Mouse (Mus musculus) brain, embryonic 18.5 days (tissue): ENCODE results near the gene Dcaf11.

Experiments used
- DNase-seq: peaks from one replicate; pipeline ENCODE4 v3.0.0-alpha.2; 2012; ENCODE audit warnings: low read depth, low spot score

The Dcaf11 gene

GRCm38 (mm10) chr14:55555788-55556187 is 4.0 kb upstream of the Dcaf11 start:
- no peak for DNase-seq

DNA sequence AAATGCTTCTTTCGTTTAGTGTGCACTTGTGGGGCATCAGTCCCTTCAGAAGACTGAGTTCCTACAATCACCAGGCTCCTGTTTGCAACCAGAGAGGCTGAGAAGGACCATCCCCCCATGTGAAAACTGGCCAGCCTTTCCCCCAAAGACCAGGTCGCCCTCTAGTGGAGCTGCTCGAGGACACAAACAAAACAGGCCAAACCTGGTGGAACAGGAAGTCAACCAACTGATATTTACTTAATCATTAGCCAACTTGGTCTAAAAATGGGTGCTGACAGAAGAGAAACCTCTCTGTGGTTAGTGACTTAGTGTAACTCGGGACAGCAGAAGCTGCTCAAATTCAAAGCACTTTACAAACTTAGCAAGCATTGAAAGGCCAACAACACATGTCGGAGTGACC is 2.8 kb upstream of the Dcaf11 start:
- DNase-seq = no peak

DNA sequence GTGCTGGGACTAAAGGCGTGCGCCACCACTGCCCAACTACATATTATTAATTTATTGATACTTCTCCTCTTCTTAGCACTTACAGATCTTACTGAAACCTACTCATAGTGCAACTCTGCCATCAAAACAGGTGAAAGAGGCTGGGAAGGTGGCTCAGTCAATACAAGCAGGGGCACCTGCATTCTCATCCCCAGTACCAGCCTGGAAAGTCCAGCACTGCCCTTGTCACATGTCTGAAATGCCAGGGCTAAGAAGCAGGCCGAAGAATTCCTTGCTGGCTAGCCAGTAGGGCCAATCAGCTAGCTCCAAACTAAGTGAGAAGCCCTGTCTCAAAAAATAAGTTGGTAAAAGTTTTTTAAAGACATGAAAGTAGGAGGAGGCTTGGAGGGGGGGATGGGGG is 2.2 kb upstream of the Dcaf11 start:
- DNase-seq = no peak

DNA sequence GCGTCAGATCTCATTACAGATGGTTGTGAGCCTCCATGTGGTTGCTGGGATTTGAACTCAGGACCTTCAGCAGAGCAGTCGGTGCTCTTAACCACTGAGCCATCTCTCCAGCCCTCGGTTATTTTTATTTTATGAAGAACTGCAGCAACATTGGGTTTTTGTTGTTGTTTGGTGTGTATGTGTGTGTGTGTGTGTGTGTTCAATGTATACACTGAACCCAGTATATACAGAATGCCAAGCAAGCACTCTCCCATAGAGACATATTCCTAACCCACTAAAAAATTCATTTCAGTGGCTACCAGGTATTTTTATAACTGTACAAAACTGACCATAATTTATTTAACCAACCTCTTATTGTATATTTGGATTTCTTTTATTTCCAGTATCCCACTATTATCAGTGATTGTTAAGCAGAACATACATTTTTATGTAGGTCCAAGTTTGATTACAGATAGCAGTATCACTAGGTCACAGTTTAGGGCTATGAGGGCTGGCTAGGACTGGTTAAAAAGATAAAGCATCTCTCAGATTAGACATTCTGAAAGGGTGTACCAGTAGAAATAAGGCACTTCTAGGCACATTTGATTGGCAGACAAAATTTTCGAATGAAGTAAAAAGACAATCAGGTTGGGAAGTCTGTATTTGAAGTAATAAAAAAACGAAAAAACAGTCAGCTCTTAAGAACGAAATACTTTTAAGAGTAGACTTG is 912 bp upstream of the Dcaf11 start:
- DNase-seq = no peak

- DNase-seq = peak; percentile 99
Observed at GRCm38 (mm10) chr14:55560202-55561073, 632 bp downstream of the Dcaf11 start, which contains the start of gene A730061H03Rik. Gene A730061H03Rik, minus strand, starts transcription at chr14:55560406.

GRCm38 (mm10) chr14:55561860-55562259 is 2.1 kb downstream of the Dcaf11 start:
- no peak for DNase-seq

- no peak for DNase-seq
Observed at GRCm38 (mm10) chr14:55563249-55563648, 3.4 kb downstream of the Dcaf11 start.

DNA sequence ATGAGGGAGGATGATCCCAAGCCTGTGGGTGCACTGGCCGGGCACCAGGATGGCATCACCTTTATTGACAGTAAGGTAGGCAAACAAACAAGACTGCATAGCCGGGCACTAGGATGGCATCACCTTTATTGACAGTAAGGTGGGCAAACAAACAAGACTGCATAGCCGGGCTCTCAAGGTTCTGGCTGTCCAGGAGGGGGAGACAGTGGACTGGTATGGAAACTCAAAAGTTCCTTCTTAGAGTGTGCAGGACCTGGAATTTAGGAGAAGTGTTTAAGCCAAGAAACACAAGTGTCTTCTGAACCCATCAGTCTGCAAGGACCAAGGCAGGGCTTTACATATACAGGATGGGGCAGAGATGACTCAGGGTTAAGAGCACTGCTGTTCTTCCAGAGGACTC is 5.9 kb downstream of the Dcaf11 start:
- DNase-seq = no peak

- no peak for DNase-seq
Observed at GRCm38 (mm10) chr14:55567496-55567895, 7.7 kb downstream of the Dcaf11 start.

- DNase-seq = no peak
Observed at GRCm38 (mm10) chr14:55570588-55570987, 10.8 kb downstream of the Dcaf11 start.

DNA sequence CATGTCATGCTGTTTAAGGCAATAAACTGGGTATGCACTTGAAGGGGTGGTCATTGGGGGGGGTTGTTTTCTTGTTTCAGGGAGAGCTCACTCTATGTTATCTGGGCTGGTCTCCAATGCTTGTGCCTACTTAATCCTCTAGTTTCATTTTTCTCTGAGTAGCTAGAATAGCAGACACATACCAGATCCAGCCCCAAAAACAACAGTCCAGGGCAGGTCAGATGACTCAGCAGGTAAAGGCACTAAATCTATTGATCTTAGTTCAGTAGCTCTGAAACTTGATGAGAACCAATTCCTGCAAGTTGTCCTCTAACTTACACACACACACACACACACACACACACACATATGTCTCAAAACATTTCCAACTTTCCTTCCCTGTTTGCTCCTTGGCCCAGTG is 12.0 kb downstream of the Dcaf11 start:
- no peak for DNase-seq

DNA sequence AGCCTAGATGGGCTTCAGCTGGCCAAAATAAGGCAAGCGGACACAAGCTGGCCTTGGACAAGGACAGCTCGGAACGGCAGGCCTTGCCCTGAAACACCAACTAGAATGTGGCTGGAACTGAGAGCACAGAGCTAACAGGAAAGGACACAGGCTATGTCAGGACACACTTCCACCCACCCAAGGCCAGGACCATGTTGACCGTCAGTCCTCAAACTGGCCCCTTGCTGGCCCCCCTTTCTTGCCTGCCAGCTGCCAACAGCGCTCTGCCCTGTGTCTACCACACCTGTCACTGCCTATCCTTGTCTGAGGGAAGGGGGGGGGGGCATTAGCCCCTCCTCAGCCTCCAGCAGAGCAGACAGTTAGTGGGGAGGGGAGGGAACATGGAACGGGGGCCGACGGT is 15.5 kb downstream of the Dcaf11 start, which contains the start of gene Fitm1:
Gene Fitm1, plus strand, starts transcription at position 316 of the 400 bp plus-strand sequence.
- no peak for DNase-seq

- DNase-seq = no peak
Observed at GRCm38 (mm10) chr14:55575711-55576110, 15.9 kb downstream of the Dcaf11 start.

GRCm38 (mm10) chr14:55576376-55576775 is 16.6 kb downstream of the Dcaf11 start:
- no peak for DNase-seq

DNA sequence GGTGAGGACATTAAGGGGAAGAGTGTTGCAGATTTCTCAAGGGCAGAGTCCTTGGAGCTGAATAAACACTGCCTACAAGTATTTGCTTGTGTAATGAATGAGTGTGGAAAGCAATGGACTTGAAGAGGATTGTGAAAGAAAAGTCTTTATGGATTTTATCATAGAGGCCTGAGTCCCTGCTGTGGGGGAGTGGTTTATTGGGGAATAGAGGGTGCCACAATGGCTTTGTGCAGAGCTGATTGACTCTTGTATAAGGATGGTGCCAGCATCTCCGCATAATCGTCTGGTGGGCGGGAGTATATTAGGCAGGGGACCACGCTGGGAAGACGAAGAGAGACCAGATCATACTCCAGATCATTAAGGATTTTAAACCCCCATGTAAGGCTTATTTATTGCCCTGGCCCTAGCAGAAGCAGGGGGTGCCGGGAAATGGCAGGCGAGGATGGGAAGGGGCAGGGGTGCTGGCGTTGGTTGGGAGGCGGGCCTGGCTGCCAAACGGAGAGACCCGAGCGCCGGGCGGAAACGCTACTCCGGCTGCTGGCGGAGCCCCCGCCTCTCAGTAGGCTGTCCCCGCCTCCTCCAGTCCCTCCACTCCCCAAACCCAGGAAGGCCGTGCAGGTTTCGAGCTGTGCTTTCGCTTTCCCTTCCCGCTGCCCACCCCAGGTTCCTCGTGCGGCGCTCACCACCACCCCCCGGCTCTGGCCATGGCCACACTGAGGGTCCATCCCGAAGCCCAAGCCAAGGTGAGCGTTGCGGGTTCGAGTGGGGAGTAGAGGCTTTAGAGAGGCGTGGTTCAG is 18.3 kb downstream of the Dcaf11 start, which contains the start of gene Psme1:
Gene Psme1, plus strand, starts transcription at position 253 of the 797 bp plus-strand sequence.
- peak; percentile 65 for DNase-seq

DNA sequence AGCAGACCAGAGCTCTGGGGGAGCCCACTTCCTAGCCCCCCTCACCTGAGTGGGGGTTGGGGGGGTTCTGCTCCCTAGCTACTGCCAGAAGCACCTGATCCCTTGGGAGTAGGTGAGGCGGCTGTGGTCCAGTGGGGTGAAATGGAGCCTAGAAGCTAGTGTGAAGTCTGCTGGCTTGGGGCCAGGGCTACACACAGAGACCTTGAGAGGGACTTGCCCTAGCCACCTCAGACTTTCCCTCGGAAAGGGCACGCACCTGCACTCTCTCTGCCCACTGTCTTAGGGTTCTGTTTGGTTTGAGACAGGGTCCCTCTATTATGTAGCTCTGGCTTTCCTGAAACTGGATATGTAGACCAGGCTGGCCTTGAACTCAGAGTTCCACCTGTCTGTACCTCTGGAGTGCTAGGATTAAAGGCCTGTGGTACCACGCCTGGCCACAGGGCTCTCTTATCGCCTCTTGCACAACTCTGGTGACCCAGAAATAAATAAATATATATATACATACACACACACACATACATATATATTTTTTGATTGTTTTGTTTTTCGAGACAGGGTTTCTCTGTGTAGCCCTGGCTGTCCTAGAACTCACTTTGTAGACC is 19.0 kb downstream of the Dcaf11 start:
- no peak for DNase-seq

DNA sequence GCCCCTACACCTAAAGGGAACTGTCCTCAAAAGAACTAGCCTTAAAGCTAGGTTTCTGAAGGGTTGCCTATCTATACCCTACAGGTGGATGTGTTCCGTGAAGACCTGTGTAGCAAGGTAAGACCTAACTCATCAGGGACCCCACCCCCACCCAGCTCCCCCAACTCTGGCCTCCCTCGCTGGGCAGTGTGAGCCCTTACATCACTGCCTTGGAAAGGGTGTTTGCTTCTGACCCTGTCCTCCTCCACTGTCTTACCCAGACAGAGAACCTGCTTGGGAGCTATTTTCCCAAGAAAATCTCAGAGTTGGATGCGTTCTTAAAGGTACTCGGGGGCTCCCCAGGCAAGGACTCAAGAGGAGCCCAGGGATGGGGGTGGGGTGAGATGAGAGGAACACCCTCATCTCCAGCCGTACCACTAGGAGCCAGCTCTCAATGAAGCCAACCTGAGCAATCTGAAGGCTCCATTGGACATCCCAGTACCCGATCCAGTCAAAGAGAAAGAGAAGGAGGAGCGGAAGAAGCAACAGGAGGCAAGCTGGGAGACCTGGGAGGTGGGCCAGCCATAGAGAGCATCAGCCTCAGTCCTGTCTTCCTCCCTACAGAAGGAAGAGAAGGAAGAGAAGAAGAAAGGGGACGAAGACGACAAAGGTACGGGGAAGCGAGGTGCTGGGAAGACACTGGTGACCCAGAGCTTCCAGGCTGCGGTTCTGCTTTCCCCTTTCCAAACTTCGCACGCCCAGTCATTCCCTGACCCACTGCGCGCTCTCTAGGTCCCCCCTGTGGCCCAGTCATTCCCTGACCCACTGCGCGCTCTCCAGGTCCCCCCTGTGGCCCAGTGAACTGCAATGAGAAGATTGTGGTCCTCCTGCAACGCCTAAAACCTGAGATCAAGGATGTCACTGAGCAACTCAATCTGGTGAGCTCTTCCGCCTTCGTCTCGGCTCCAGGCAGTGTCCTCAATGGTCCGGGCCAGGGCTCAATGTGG is 20.0 kb downstream of the Dcaf11 start:
- no peak for DNase-seq

DNA sequence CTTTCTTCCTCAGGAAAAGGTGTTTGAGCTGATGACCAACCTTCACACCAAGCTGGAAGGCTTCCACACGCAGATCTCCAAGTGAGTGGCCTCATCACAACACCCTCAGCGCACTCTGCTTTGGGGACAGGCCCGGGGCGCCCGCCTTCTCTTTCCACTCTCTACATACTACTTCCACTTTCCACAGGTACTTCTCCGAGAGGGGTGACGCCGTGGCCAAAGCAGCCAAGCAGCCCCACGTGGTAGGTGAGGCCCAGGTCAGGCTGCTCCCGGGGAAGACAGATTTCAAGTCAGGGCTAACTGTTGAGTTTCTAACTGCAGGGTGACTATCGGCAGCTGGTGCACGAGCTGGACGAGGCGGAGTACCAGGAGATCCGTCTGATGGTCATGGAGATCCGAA is 20.9 kb downstream of the Dcaf11 start:
- no peak for DNase-seq

GRCm38 (mm10) chr14:55581981-55582681 is 22.3 kb downstream of the Dcaf11 start:
- no peak for DNase-seq

GRCm38 (mm10) chr14:55584303-55584701 is 24.5 kb downstream of the Dcaf11 start:
- no peak for DNase-seq
